Mouse (Mus musculus) intestine, embryonic 16.5 days (tissue): Measurements from ENCODE around the gene Ccdc69. TPM values are rescaled to one million over a fixed set of nuclear protein-coding genes. Genes with fewer than 3 reads are reported as not detected.
"Not testable (repeated sequence)": the region's sequence is repeated elsewhere in the genome, so short reads cannot be mapped to it uniquely, and the experiment has no call there.

Experiments
- ATAC-seq: fragments of 200-750 bp; cut with Nextera tagmentation; 2 replicates; pipeline ENCODE4 v1.8.0; 2017; ENCODE audit warnings: moderate TSS enrichment, moderate library complexity
- H3K27ac ChIP-seq: fragments of 300-500 bp; sonication (generic); 2 replicates; pipeline ENCODE4 v1.5.1; 2014; ENCODE audit warnings: mild to moderate bottlenecking, low read length
- H3K27me3 ChIP-seq: fragments of 300-500 bp; sonication (generic); replicated peaks from 2 replicates; pipeline ENCODE4 v1.6.1; 2014; ENCODE audit warnings: low read length, control low read depth, mixed read lengths; ENCODE audit not compliant: control insufficient read depth, insufficient read depth
- H3K36me3 ChIP-seq: fragments of 300-500 bp; sonication (generic); 2 replicates; pipeline ENCODE4 v1.6.1; 2014; ENCODE audit warnings: low read length, control low read depth; ENCODE audit not compliant: control insufficient read depth, insufficient read depth
- H3K4me1 ChIP-seq: fragments of 300-500 bp; sonication (generic); 2 replicates; pipeline ENCODE4 v1.6.1; 2014; ENCODE audit warnings: low read length, control low read depth, mixed read lengths; ENCODE audit not compliant: control insufficient read depth, insufficient read depth
- H3K4me2 ChIP-seq: fragments of 300-500 bp; sonication (generic); 2 replicates; pipeline ENCODE4 v1.6.1; 2014; ENCODE audit warnings: low read depth, low read length, control low read depth
- H3K4me3 ChIP-seq: fragments of 300-500 bp; sonication (generic); 2 replicates; pipeline ENCODE4 v1.5.1; 2014; ENCODE audit warnings: mild to moderate bottlenecking, low read length
- H3K9ac ChIP-seq: fragments of 300-500 bp; sonication (generic); 2 replicates; pipeline ENCODE4 v1.6.1; 2014; ENCODE audit warnings: low read depth, low read length
- H3K9me3 ChIP-seq: fragments of 300-500 bp; sonication (generic); 2 replicates; pipeline ENCODE4 v1.6.1; 2016; ENCODE audit warnings: low read length, control low read depth; ENCODE audit not compliant: control insufficient read depth
- WGBS: fragments of 180-500 bp; shearing (Covaris S2); extraction: QIAGEN DNeasy Blood & Tissue Kit; methylation state at CpG from one replicate; pipeline ENCODE4 v1.1.7; 2014; 5-methylcytosine and 5-hydroxymethylcytosine counted together
- polyA plus RNA-seq: library from polyadenylated mRNA; unstranded; fragments of >200 nt; fragmentation: Nextera tagmentation; extraction: Ambion mirVana; gene quantifications from 2 replicates; pipeline ENCODE4 v1.2.1, GENCODE M21; 2015

Ccdc69 gene
- polyA plus RNA-seq, 1 experiment from 2014 or later, result 3.0 TPM

- no peaks in the 10 kb centered on the region for H3K36me3 ChIP-seq
- H3K9me3 ChIP-seq, result no peaks in the 10 kb centered on the region
- H3K4me2 ChIP-seq, result peak overlapping the region; percentile 84
- peak overlapping the region; percentile 62 for H3K4me3 ChIP-seq
- WGBS, result 16% methylated on average over 24 of the region's 24 CpGs
- H3K9ac ChIP-seq, result peak overlapping the region; percentile 74
- no peak for ATAC-seq
- peaks cover 3% of the 10 kb centered on the region for H3K4me1 ChIP-seq
- no peak overlapping the region; the same call in 1 of the 2 replicates for H3K27ac ChIP-seq
- H3K27me3 ChIP-seq, result no peaks in the 10 kb centered on the region
Observed at GRCm38 (mm10) chr11:55098189-55098915, 20.4 kb upstream of the Ccdc69 start.

GRCm38 (mm10) chr11:55097463-55098188, 19.7 kb upstream of the Ccdc69 start, which contains the start of gene Gm2a:
Gm2a (plus strand) TSS chr11:55098115.
- Histone ChIP-seq H3K27me3 (no peaks in the 10 kb centered on the region), H3K9me3 (no peaks in the 10 kb centered on the region), H3K27ac (peak within 1 kb of the TSS; percentile 88), H3K9ac (peak within 1 kb of the TSS; percentile 74), H3K4me2 (peak within 1 kb of the TSS; percentile 84), H3K4me1 (peaks cover 3% of the 10 kb centered on the region), H3K36me3 (no peaks in the 10 kb centered on the region), H3K4me3 (peak within 1 kb of the TSS; percentile 62)
- WGBS, result under 1% methylated on average over 44 of the region's 45 CpGs
- ATAC-seq, result peak; percentile 97

DNA sequence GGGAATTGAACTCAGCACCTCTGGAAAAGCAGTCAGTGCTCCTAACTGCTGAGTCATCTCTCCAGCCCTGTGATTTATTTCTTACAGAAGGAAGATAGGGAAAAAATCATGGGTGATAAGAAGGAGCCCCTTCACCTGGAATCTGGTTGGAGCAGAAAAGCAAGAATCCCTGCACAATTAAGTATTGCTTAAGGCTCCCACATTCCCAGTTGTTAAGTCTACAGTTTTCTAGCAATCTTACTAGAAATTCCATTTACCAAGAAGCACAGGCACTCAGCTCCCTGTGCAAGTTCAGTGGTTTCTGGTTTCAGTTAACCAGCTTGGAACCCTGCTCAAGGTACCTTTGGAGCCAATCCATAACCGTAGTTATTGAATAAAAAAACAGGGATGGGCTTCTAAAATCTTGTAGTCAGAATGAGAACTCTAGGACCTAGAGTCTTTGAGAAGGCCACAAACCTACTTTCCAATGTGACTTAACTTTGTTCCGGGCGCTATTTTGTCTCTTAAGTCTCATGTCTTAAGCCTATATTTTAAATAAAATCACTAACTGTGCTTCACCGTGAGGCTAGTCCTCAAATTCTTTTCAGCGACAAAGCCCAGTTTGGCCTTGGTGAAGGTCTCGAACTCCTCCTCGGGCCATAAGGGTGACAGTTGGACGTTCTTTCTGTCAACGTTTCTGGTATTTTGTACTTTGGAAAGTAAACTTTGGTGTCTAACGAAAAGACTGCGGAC, 19.0 kb upstream of the Ccdc69 start:
- peak overlapping the region; percentile 88 for H3K27ac ChIP-seq
- no peak for ATAC-seq
- no peaks in the 10 kb centered on the region for H3K27me3 ChIP-seq
- peak overlapping the region; percentile 53 for H3K9ac ChIP-seq
- H3K4me2 ChIP-seq, result peak overlapping the region; percentile 84
- H3K4me3 ChIP-seq, result peak overlapping the region; percentile 47
- H3K9me3 ChIP-seq, result no peaks in the 10 kb centered on the region
- peaks cover 3% of the 10 kb centered on the region for H3K4me1 ChIP-seq
- H3K36me3 ChIP-seq, result no peaks in the 10 kb centered on the region
- WGBS, result 22% methylated on average over 11 of the region's 11 CpGs

- not testable (repeated sequence) for H3K4me1 ChIP-seq, H3K9ac ChIP-seq, H3K27me3 ChIP-seq, ATAC-seq, H3K27ac ChIP-seq, H3K4me2 ChIP-seq, H3K4me3 ChIP-seq, H3K9me3 ChIP-seq, H3K36me3 ChIP-seq
- 75% methylated on average over 4 of the region's 4 CpGs for WGBS
Observed at GRCm38 (mm10) chr11:55096296-55096695, 18.4 kb upstream of the Ccdc69 start.

DNA sequence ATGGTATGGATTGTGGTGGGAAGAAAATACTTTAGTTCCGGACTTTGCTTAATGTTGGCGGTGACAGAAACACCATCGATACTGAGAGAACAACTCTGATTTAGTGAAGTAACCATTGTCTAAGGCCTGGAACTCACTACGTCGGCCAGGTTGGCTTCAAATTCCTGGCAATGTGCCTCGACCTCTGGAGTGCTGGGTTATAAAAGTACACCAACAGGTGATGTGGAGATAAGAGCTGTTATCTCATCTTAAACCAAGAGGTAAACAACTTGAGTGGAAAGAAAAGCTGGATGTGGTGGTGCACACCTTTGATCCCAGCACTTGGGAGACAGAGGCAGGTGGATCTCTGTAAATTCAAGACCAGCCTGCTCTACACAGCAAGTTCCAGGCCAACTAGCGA, 15.2 kb upstream of the Ccdc69 start:
- ATAC-seq, result no peak
- H3K4me2 ChIP-seq, result no peak overlapping the region
- H3K27ac ChIP-seq, result no peak overlapping the region
- H3K36me3 ChIP-seq, result no peaks in the 10 kb centered on the region
- no peaks in the 10 kb centered on the region for H3K9me3 ChIP-seq
- H3K4me1 ChIP-seq, result no peaks in the 10 kb centered on the region
- no peaks in the 10 kb centered on the region for H3K27me3 ChIP-seq
- WGBS, result 72% methylated on average over 7 of the region's 7 CpGs
- no peak overlapping the region for H3K9ac ChIP-seq
- no peak overlapping the region for H3K4me3 ChIP-seq

- no peaks in the 10 kb centered on the region for H3K4me1 ChIP-seq
- H3K27me3 ChIP-seq, result no peaks in the 10 kb centered on the region
- H3K4me3 ChIP-seq, result no peak overlapping the region
- no peaks in the 10 kb centered on the region for H3K9me3 ChIP-seq
- H3K36me3 ChIP-seq, result no peaks in the 10 kb centered on the region
- 70% methylated on average over 2 of the region's 2 CpGs for WGBS
- H3K9ac ChIP-seq, result no peak overlapping the region
- ATAC-seq, result no peak
- no peak overlapping the region for H3K27ac ChIP-seq
- H3K4me2 ChIP-seq, result no peak overlapping the region
Observed at GRCm38 (mm10) chr11:55089892-55090291, 12.0 kb upstream of the Ccdc69 start.

DNA sequence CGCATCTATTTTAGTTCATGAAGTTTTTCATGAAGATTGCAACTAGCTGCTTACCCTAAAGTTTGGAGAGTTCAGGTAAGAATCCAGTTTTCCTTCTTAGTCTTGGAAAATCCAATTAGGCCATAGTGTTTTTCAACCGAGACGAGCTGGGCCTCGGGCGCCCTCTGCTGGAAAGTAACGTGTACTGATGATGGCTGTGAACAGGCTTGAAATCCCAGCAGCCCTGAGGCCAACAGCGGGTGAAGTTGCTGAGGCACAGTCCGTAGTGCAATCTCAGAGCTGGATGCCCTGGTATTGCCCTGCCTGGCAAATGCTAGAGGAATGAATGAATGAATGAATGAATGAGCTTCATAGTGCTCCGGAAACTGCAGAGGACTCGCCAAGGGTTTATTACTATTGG, 9.1 kb upstream of the Ccdc69 start:
- H3K4me2 ChIP-seq, result no peak overlapping the region
- H3K4me1 ChIP-seq, result no peaks in the 10 kb centered on the region
- 8% methylated on average over 10 of the region's 10 CpGs for WGBS
- no peaks in the 10 kb centered on the region for H3K27me3 ChIP-seq
- ATAC-seq, result peak; percentile 73
- no peaks in the 10 kb centered on the region for H3K9me3 ChIP-seq
- no peak overlapping the region for H3K9ac ChIP-seq
- no peak overlapping the region for H3K27ac ChIP-seq
- H3K36me3 ChIP-seq, result no peaks in the 10 kb centered on the region
- no peak overlapping the region for H3K4me3 ChIP-seq

GRCm38 (mm10) chr11:55085396-55085795, 7.5 kb upstream of the Ccdc69 start:
- H3K36me3 ChIP-seq, result no peaks in the 10 kb centered on the region
- 43% methylated on average over 5 of the region's 5 CpGs for WGBS
- H3K4me3 ChIP-seq, result no peak overlapping the region
- no peaks in the 10 kb centered on the region for H3K9me3 ChIP-seq
- no peak overlapping the region for H3K27ac ChIP-seq
- H3K4me2 ChIP-seq, result no peak overlapping the region
- no peaks in the 10 kb centered on the region for H3K27me3 ChIP-seq
- H3K4me1 ChIP-seq, result no peaks in the 10 kb centered on the region
- ATAC-seq, result no peak
- H3K9ac ChIP-seq, result no peak overlapping the region

GRCm38 (mm10) chr11:55084629-55085028, 6.7 kb upstream of the Ccdc69 start:
- 74% methylated on average over 4 of the region's 4 CpGs for WGBS
- Histone ChIP-seq H3K4me3 (no peak overlapping the region), H3K4me1 (no peaks in the 10 kb centered on the region), H3K36me3 (no peaks in the 10 kb centered on the region), H3K4me2 (no peak overlapping the region), H3K9ac (no peak overlapping the region), H3K27ac (no peak overlapping the region), H3K27me3 (no peaks in the 10 kb centered on the region), H3K9me3 (no peaks in the 10 kb centered on the region)
- no peak for ATAC-seq
